Mouse (Mus musculus): ENCODE data around the gene Mia. TPM values are rescaled to one million over a fixed set of nuclear protein-coding genes. Genes with fewer than 3 reads are reported as not detected.

Gene Mia
- polyA plus RNA-seq, 1 experiment from 2014 or later = 126 TPM

DNA sequence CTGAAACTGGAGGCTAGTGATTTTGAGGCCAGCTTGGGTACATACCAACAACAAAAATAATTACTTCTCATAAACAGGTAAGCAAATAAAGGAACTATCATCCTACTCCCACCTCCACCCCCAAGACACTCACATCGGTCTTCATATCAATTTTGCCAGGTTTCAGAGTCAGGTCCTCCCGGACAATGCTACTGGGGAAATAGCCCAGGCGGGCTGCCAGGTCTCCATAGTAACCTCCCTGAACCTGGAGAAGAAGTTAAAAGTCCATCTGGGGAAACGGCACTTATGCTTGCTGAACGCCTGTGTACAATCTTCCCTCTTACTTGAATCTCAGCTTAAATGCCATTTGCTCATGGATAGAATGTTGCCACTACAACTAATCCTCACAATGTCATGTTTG is 921 bp downstream of the Mia start:
- H3K27me3 ChIP-seq = no peaks in the 10 kb centered on the region
- H3K9ac ChIP-seq = peak overlapping the region; percentile 66
- peaks cover 23% of the 10 kb centered on the region for H3K4me1 ChIP-seq
- 61% methylated on average over 5 of the region's 5 CpGs for WGBS
- peaks cover 26% of the 10 kb centered on the region for H3K36me3 ChIP-seq
- peak overlapping the region; percentile 67 for H3K4me3 ChIP-seq
- peak overlapping the region; percentile 94; the same call in 1 of the 2 replicates for H3K27ac ChIP-seq
- ATAC-seq (ENCODE audit: low FRiP score, low read depth) = no peak
- H3K9me3 ChIP-seq = no peaks in the 10 kb centered on the region
- H3K4me2 ChIP-seq (replicated peaks) = peak overlapping the region; percentile 64

DNA sequence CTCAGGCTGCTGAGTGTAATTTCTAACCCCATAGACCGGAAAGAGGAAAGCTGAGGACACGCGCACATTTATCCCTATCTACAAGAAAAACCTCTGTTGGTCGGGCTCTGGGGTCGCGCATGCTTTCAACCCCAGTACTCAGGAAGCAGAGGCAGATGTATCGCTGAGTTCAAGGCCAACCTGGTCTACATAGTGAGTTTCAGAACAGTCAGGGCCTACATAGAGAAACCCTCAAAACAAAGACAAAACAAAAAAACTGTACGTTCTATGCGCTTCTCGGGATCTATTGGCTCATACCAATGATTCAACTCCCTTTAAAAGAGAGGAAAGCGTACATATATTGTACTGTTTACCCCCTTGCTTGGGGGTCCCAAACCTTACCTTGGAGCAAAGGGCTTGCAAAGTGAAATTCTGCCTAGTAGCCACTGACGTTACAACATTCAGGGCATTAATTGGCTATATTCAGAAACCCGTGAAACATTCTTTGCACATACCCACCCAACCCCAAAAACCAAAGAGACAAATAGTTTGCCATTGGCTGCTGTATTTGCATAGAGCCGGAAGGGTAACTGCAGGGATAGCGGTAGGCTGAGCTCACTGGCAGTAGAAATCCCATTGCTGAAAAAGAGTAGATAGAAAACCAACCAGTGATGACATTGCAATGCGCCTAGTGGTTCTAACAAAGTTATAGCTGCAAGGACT is 1.6 kb downstream of the Mia start:
- H3K9me3 ChIP-seq = no peaks in the 10 kb centered on the region
- no peak for ATAC-seq (ENCODE audit: low FRiP score, low read depth)
- peaks cover 23% of the 10 kb centered on the region for H3K4me1 ChIP-seq
- H3K4me3 ChIP-seq = peak overlapping the region; percentile 67
- peak overlapping the region; percentile 14; the same call in 1 of the 2 replicates for H3K9ac ChIP-seq
- H3K4me2 ChIP-seq (replicated peaks) = peak overlapping the region; percentile 64
- peaks cover 26% of the 10 kb centered on the region for H3K36me3 ChIP-seq
- H3K27me3 ChIP-seq = no peaks in the 10 kb centered on the region
- WGBS = 45% methylated on average over 16 of the region's 16 CpGs
- H3K27ac ChIP-seq = peak overlapping the region; percentile 72

DNA sequence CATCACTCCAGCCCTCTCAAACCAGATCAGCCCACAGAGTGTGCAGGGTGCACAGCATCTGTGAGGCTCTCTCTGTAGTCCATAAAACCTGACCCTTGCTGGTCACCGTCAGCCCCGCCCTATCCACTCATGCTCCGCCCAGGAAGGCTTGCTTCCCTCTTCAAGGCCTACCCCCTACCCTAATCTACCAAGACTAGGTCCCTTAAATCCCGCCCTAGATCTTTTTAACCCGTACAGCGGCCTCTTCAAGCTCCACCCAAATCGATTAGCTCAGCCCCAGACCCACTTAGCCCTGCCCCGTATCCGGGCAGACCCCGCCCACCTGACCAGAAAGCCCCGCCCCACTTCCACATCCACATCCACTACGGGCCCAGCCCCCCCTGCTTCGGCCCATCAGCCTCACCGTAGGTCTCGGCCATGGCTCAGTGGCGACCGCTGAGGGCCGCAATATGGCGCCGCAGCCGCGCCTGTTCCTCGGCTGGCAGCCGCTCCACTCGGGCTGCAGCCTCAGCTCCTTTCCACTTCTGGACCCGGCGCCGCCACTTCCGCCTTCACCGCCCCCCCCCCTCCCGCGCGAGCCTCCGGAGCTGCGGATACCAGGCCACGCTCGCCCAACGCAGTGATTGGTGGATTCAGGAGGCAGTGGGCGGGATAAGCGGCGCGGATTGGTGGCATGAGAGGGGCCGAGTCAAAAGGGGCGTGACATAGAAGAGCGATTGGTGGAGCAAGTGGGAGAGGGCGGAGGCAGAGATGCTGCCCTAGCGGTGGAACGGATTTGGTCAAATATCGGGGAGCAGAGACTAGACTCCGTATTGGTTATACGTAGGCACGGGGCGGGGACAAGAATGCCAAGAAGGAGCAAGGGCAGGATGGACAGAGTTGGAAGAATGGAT is 2.4 kb downstream of the Mia start, which contains the start of gene Rab4b:
Rab4b (minus strand) TSS at position 573 of the 893 bp plus-strand sequence.
- under 1% methylated on average over 51 of the region's 53 CpGs for WGBS
- H3K27ac ChIP-seq = peak within 1 kb of the TSS; percentile 93
- H3K36me3 ChIP-seq = peaks cover 31% of the 10 kb centered on the region
- H3K27me3 ChIP-seq = no peaks in the 10 kb centered on the region
- H3K4me1 ChIP-seq = peaks cover 23% of the 10 kb centered on the region
- peak within 1 kb of the TSS; percentile 64 for H3K4me2 ChIP-seq (replicated peaks)
- peak; percentile 98 for ATAC-seq (ENCODE audit: low FRiP score, low read depth)
- H3K9me3 ChIP-seq = no peaks in the 10 kb centered on the region
- H3K9ac ChIP-seq = peak within 1 kb of the TSS; percentile 65
- H3K4me3 ChIP-seq = peak within 1 kb of the TSS; percentile 67

DNA sequence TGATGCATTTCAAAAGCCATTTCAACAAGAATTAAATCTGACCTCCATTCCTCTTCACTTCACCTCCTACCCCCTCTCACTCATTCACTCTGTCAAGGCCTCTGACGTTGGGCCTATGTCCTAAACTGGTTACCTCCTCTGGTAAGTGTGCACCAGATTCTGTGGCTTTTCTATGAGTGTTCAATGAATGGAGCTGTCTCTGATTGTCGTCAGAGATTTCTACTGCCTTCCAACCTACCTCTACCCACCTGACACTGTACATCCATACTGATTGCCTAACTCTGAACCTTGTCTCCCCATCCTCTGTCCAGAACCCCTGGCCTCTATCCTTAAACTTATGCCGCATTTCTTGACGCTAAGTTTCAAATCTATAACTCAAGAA is 3.0 kb downstream of the Mia start:
- peak overlapping the region; percentile 64 for H3K4me2 ChIP-seq (replicated peaks)
- H3K4me1 ChIP-seq = peaks cover 23% of the 10 kb centered on the region
- H3K4me3 ChIP-seq = peak overlapping the region; percentile 67
- peak overlapping the region; percentile 65 for H3K9ac ChIP-seq
- H3K27me3 ChIP-seq = no peaks in the 10 kb centered on the region
- no peaks in the 10 kb centered on the region for H3K9me3 ChIP-seq
- H3K27ac ChIP-seq = peak overlapping the region; percentile 93
- ATAC-seq (ENCODE audit: low FRiP score, low read depth) = no peak
- peaks cover 31% of the 10 kb centered on the region for H3K36me3 ChIP-seq
- WGBS = 26% methylated on average over 4 of the region's 4 CpGs

DNA sequence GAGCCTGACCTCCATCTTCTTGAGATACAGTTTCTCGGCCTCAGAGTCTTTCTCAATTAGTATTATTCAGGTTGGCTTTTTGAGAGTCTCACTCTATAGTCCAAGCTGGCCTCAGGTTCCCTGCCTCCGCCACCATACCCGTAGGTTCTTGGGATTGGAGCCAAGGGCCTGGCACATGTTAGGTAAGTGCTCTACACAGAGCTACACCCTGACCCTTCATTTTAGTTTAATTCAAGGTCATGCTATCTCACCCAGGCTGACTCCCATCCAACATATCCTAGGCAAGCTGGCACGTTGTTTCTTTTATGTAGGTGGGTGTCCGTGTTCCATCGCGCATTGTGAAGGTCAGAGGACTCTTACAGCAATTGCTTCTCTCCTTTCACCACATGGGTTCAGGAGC is 6.1 kb downstream of the Mia start:
- no peaks in the 10 kb centered on the region for H3K27me3 ChIP-seq
- ATAC-seq (ENCODE audit: low FRiP score, low read depth) = no peak
- 97% methylated on average over 7 of the region's 7 CpGs for WGBS
- H3K4me3 ChIP-seq = no peak overlapping the region
- H3K36me3 ChIP-seq = peaks cover 62% of the 10 kb centered on the region
- no peak overlapping the region for H3K4me2 ChIP-seq (replicated peaks)
- no peaks in the 10 kb centered on the region for H3K9me3 ChIP-seq
- no peak overlapping the region for H3K27ac ChIP-seq
- H3K4me1 ChIP-seq = peaks cover 14% of the 10 kb centered on the region
- no peak overlapping the region for H3K9ac ChIP-seq

DNA sequence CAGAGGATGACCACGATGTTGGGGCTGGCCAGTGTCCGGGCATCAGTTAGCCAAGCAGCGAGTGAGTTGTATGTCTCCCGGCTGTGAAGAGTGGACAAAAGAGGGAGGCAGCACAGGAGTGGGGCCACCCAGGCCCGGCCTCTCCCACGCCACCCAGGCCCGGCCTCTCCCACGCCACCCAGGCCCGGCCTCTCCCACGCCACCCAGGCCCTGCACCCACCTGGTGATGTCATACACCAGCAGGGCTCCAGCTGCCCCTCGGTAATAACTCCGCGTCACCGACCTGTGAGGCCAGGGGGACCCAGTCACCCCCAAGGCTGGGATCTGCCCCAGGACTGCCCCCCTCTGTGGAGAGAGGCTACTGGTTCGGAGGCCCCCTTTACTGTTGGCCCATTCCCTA is 6.5 kb downstream of the Mia start:
- peaks cover 10% of the 10 kb centered on the region for H3K4me1 ChIP-seq
- H3K27me3 ChIP-seq = no peaks in the 10 kb centered on the region
- no peak overlapping the region for H3K9ac ChIP-seq
- no peak overlapping the region for H3K4me2 ChIP-seq (replicated peaks)
- no peaks in the 10 kb centered on the region for H3K9me3 ChIP-seq
- H3K27ac ChIP-seq = no peak overlapping the region
- ATAC-seq (ENCODE audit: low FRiP score, low read depth) = no peak
- H3K36me3 ChIP-seq = peaks cover 62% of the 10 kb centered on the region
- 97% methylated on average over 15 of the region's 15 CpGs for WGBS
- no peak overlapping the region for H3K4me3 ChIP-seq

DNA sequence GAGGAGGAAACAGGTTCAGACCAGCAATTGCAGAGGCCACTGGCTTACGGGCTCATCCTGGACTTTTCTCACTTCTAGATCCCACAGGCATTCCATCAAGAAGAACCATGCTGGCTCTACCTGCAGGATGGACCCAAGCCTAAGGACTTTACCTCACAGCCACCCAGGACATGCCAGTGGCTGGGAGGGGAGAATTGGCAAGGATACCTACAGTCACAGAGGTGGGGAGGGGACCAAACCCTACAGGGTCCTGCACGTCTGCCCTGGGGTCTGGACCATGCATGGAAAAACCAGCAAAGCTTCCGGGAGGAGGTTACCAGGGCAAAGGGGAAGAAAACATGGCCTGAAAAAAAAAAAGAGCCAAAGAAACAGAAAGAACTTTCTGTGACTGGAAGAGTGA is 10.0 kb downstream of the Mia start:
- no peaks in the 10 kb centered on the region for H3K9me3 ChIP-seq
- H3K27ac ChIP-seq = no peak overlapping the region
- ATAC-seq (ENCODE audit: low FRiP score, low read depth) = no peak
- WGBS = 93% methylated on average over 3 of the region's 3 CpGs
- peaks cover 69% of the 10 kb centered on the region for H3K36me3 ChIP-seq
- no peak overlapping the region for H3K4me3 ChIP-seq
- no peak overlapping the region for H3K9ac ChIP-seq
- no peaks in the 10 kb centered on the region for H3K27me3 ChIP-seq
- peaks cover 10% of the 10 kb centered on the region for H3K4me1 ChIP-seq
- no peak overlapping the region for H3K4me2 ChIP-seq (replicated peaks)

DNA sequence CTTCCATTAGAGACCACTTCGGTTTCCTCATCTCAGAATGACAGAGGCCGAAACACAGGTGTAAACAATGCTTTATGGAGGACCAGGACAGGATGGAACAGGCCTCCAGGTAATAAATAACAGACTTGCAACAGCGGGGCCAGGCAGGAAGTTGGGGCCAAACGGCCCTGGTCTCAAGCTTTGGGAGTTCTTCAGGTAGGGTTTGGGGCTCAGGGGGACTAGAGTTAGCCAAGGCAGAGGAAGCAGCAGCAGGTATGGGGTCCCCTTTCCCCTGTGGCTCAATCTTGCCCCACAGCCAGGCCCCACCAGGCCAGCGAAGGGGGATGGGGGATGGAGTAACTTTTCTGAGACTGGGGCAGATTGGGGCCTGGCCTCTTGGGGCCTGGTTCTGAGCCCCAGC is 12.6 kb downstream of the Mia start:
- Histone ChIP-seq H3K4me3 (no peak overlapping the region), H3K4me1 (peaks cover 34% of the 10 kb centered on the region), H3K9ac (0 out of 2 replicates have a peak overlapping the region, but pooled peaks have one; percentile 31), H3K4me2 (replicated peaks) (no peak overlapping the region; the same call in 1 of the 2 replicates), H3K27me3 (no peaks in the 10 kb centered on the region), H3K36me3 (peaks cover 61% of the 10 kb centered on the region), H3K27ac (no peak overlapping the region), H3K9me3 (no peaks in the 10 kb centered on the region)
- ATAC-seq (ENCODE audit: low FRiP score, low read depth) = no peak
- 69% methylated on average over 5 of the region's 5 CpGs for WGBS

DNA sequence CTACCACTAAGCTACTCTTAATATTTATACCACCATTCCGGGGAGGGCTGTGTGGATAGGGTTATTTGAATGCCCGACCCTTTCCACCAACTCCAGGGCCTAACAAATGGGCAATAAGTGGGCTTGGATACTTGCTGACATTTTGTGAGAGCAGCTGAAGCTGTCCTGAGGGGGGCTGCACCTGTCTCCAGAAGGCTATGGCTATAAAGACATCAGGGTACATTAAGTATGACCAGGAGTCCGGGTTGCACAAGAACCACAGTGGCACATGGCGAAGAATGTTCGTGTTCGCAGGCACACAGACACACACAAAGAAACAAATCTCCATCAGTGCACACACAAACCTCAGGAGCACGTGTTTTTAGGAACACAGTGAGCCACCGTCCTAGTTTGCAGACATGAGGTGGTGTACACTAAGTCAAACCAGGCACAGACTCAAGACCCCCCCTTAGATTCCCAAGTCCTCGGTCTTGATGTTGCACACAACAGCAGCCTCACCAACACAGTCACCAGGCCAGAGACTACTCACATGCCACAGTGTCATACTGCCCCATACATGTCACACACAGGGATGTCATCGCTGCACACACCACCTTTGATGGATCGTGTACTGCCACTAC is 13.4 kb downstream of the Mia start:
- ATAC-seq (ENCODE audit: low FRiP score, low read depth) = no peak
- 76% methylated on average over 11 of the region's 11 CpGs for WGBS

DNA sequence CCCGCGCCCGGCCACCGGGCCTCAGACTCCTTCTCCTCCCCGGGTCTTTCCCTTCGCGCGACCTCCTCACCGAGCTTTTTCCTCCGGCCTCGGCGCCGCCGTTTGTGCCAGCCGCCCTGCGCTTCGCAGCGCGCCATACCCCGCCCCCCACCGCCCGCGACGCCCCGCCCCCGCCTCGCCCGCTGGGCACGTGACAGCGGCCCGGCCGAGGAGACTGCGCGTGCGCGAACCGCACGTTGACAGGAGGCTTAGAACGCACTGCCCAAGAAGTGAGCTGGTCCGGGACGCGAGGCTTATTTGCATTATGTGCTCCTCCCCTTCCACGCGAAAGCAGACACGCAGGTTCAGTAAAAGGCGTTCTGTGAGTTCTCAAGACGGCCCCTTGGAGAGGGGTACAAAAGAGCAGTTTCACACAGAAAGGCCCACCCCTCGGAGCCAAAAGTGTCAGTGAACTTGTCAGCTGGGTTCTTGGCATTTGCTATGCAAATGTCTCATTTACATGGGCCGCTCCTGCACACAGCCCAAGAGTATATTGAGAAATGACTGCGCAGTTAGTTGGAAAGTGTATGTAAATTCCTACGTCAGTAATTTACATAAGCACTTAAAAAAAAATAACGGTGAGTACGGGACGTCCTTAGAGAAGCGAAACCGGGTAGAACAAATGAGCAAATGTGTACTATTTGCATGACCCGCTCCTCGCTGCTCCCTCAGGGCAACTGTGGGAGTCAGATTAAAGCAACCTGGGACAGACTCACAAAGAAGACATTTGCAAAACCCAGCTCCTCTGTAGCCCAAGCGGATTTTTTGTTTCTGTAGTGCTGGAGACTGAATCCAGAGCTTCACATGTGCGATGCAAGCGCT is 14.1 kb downstream of the Mia start, which contains the start of gene Egln2:
Egln2 (minus strand) TSS at position 189 of the 861 bp plus-strand sequence.
- peaks cover 47% of the 10 kb centered on the region for H3K4me1 ChIP-seq
- H3K27ac ChIP-seq = peak within 1 kb of the TSS; percentile 95
- no peaks in the 10 kb centered on the region for H3K27me3 ChIP-seq
- peak within 1 kb of the TSS; percentile 75 for H3K9ac ChIP-seq
- ATAC-seq (ENCODE audit: low FRiP score, low read depth) = peak; percentile 89
- peak within 1 kb of the TSS; percentile 83 for H3K4me2 ChIP-seq (replicated peaks)
- peaks cover 61% of the 10 kb centered on the region for H3K36me3 ChIP-seq
- 2% methylated on average over 61 of the region's 61 CpGs for WGBS
- peak within 1 kb of the TSS; percentile 60 for H3K4me3 ChIP-seq
- H3K9me3 ChIP-seq = no peaks in the 10 kb centered on the region

More for the DNA sequence above, 13.4 kb downstream of the Mia start:
- H3K9me3 ChIP-seq = no peaks in the 10 kb centered on the region
- peak overlapping the region; percentile 95; the same call in 1 of the 2 replicates for H3K27ac ChIP-seq
- H3K4me3 ChIP-seq = peak overlapping the region; percentile 60
- peaks cover 61% of the 10 kb centered on the region for H3K36me3 ChIP-seq
- H3K27me3 ChIP-seq = no peaks in the 10 kb centered on the region
- peak overlapping the region; percentile 83 for H3K4me2 ChIP-seq (replicated peaks)
- H3K9ac ChIP-seq = peak overlapping the region; percentile 75
- peaks cover 41% of the 10 kb centered on the region for H3K4me1 ChIP-seq

DNA sequence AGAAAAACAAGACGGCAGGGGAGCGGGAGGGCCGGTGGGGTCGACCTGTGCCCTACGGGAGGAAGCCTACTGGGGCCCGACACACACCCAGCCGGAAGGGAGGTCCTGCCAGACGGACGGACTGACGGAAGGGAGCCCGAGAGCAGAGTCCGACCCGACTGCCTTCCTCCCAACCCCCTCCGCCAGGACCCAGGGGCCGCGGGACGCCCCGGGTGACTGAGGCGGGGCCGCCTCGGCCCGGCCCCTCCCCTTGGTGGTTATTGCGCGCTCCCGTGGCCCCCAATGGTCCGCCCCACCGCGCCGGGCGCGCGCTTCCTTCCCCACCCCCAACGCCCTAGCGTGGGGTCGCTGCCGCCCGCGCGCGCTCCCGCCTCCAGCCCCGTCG is 14.7 kb downstream of the Mia start:
- Histone ChIP-seq H3K4me2 (replicated peaks) (peak overlapping the region; percentile 83), H3K36me3 (peaks cover 61% of the 10 kb centered on the region), H3K4me3 (peak overlapping the region; percentile 60), H3K9ac (peak overlapping the region; percentile 75), H3K27me3 (no peaks in the 10 kb centered on the region), H3K27ac (peak overlapping the region; percentile 95), H3K4me1 (peaks cover 47% of the 10 kb centered on the region), H3K9me3 (no peaks in the 10 kb centered on the region)
- ATAC-seq (ENCODE audit: low FRiP score, low read depth) = peak; percentile 62
- whole genome bisulfite sequencing = 0% methylated on average over 33 of the region's 43 CpGs

Data from limb, embryonic 13.5 days (tissue).